Mouse (Mus musculus) activated CD4-positive, CD25-positive, alpha-beta regulatory T cell, adult 4 months (primary cell): Measurements from ENCODE around the gene Ifit1. TPM values are rescaled to one million over a fixed set of nuclear protein-coding genes. Genes with fewer than 3 reads are reported as not detected.
"Not testable (repeated sequence)": the region's sequence is repeated elsewhere in the genome, so short reads cannot be mapped to it uniquely, and the experiment has no call there.

Source experiments
- ATAC-seq: one replicate; pipeline ENCODE4 v1.8.0; 2017
- polyA plus RNA-seq, 2 experiments: library from polyadenylated mRNA; unstranded; fragments of 100-300 nt; shearing (Covaris generic); gene quantifications; one replicate each; pipeline ENCODE4 v1.2.1; 2017

Gene Ifit1
- polyA plus RNA-seq: 10 to 100 TPM; 46.7 to 71.6 TPM

- ATAC-seq: peak; percentile 99
These were observed at the start of gene Ifit1, which contains the start of gene Ifit1bl2 for GRCm38 (mm10) chr19:34640623-34641022. TSS of gene Ifit1 (plus strand) at chr19:34640871. TSS of gene Ifit1bl2 (minus strand) at chr19:34640743.

GRCm38 (mm10) chr19:34593456-34593855 is 47.2 kb upstream of the Ifit1 start:
- no peak for ATAC-seq

GRCm38 (mm10) chr19:34594523-34594922 is 46.1 kb upstream of the Ifit1 start:
- not testable (repeated sequence) for ATAC-seq

- no peak for ATAC-seq
These were observed 43.9 kb upstream of the Ifit1 start for GRCm38 (mm10) chr19:34596811-34597210.

GRCm38 (mm10) chr19:34598341-34598740 is 42.3 kb upstream of the Ifit1 start:
- no peak for ATAC-seq

- peak; percentile 77 for ATAC-seq
These were observed 41.4 kb upstream of the Ifit1 start for GRCm38 (mm10) chr19:34599250-34599649.

- ATAC-seq: peak; percentile 75
These were observed 38.8 kb upstream of the Ifit1 start, which contains the start of gene Ifit1bl1 for GRCm38 (mm10) chr19:34601888-34602287. TSS of gene Ifit1bl1 (minus strand) at chr19:34601956.

- ATAC-seq: no peak
These were observed 35.2 kb upstream of the Ifit1 start for GRCm38 (mm10) chr19:34605472-34605871.

GRCm38 (mm10) chr19:34607237-34608051 is 33.2 kb upstream of the Ifit1 start, which contains the start of gene Ifit3b:
TSS of gene Ifit3b (plus strand) at chr19:34607970.
- peak; percentile 80 for ATAC-seq

- not testable (repeated sequence) for ATAC-seq
These were observed 30.6 kb upstream of the Ifit1 start for GRCm38 (mm10) chr19:34610118-34610517.

GRCm38 (mm10) chr19:34612243-34613001 is 28.2 kb upstream of the Ifit1 start:
- peak; percentile 63 for ATAC-seq

GRCm38 (mm10) chr19:34620871-34621270 is 19.8 kb upstream of the Ifit1 start:
- ATAC-seq: no peak

GRCm38 (mm10) chr19:34623781-34624180 is 16.9 kb upstream of the Ifit1 start:
- no peak for ATAC-seq

GRCm38 (mm10) chr19:34624663-34625062 is 16.0 kb upstream of the Ifit1 start:
- peak; percentile 28 for ATAC-seq

GRCm38 (mm10) chr19:34627496-34627895 is 13.2 kb upstream of the Ifit1 start:
- no peak for ATAC-seq

- ATAC-seq: no peak
These were observed 9.2 kb upstream of the Ifit1 start for GRCm38 (mm10) chr19:34631487-34631886.

GRCm38 (mm10) chr19:34633484-34633883 is 7.2 kb upstream of the Ifit1 start:
- no peak for ATAC-seq

GRCm38 (mm10) chr19:34636933-34637557 is 3.6 kb upstream of the Ifit1 start:
- no peak for ATAC-seq

- ATAC-seq: no peak
These were observed 1.9 kb downstream of the Ifit1 start for GRCm38 (mm10) chr19:34642616-34643015.

GRCm38 (mm10) chr19:34647630-34648029 is 7.0 kb downstream of the Ifit1 start:
- ATAC-seq: not testable (repeated sequence)

GRCm38 (mm10) chr19:34650276-34650675 is 9.6 kb downstream of the Ifit1 start:
- peak; percentile 54 for ATAC-seq

GRCm38 (mm10) chr19:34650997-34651396 is 10.3 kb downstream of the Ifit1 start:
- no peak for ATAC-seq
